ENCODE assay signal across 8 mouse cellular contexts in the genomic region with DNA sequence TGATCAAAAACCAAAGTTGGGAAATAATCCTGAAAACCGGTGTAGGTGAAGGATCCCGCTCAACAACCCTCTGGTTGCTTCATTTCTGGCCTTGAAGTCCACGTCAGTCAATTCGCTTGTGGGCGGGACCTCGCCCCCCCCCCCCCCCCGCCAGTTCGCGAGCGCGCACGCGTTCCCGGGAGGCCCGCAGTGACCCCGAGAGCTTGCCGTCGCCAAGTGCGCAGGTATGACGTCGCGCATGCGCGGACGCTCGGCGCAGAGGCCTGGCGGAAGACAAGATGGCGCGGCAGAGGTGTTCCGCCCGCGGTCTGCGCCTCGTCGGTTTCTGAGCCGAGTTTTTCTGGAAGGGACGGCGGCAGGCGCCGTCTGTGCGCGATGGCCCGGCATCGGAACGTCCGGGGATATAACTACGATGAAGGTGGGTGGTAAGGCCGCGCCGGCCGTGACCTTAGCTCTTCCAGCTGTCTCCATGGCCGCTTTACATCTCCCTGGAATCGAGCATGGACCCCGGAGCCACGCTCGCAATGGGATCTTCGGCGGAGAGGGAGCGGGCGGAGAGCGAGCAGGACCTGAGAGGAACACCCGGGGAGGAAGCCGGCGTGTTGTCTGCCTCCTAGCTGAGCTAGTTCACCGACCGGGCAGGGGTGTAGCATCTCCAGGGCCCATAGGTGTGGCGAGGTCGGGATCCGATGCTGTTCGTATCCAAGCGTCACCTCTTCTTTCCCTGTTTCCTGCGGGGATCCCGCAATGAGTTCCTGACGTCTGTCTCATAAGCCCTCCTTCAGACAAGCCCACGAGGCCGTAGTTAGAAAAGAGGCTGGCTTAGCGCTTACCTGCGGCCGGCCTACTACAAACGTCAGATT. TPM values are rescaled to one million over a fixed set of nuclear protein-coding genes. Genes with fewer than 3 reads are reported as not detected.
DNase-seq lines count a peak whose midpoint lies in the region; ATAC-seq lines count a peak whose summit lies in the region.

Gene Hbs1l, plus strand, starts transcription at position 221 of the 863 bp plus-strand sequence.

- H3K9ac ChIP-seq in lung, embryonic 16.5 days (ENCODE audit: low read length) = peak within 1 kb of the TSS; percentile 92

- peak within 1 kb of the TSS; percentile 71 for H3K27ac ChIP-seq in lung, embryonic 16.5 days (ENCODE audit: low read length)

- H3K9me3 ChIP-seq in lung, embryonic 16.5 days (ENCODE audit: control insufficient read depth, low read length) = no peaks in the 10 kb centered on the region

- H3K4me1 ChIP-seq in lung, embryonic 16.5 days (replicated peaks; ENCODE audit: control insufficient read depth, insufficient read depth, low read length) = peaks cover 13% of the 10 kb centered on the region

- H3K36me3 ChIP-seq in lung, embryonic 16.5 days (ENCODE audit: control insufficient read depth, insufficient read depth, low read length) = peaks cover 6% of the 10 kb centered on the region

- H3K4me3 ChIP-seq in lung, embryonic 16.5 days (ENCODE audit: low read length) = peak within 1 kb of the TSS; percentile 99

- H3K4me2 ChIP-seq in lung, embryonic 16.5 days (ENCODE audit: low read depth, low read length) = peak within 1 kb of the TSS; percentile 62

- 0% methylated on average over 70 of the region's 81 CpGs for WGBS in lung, embryonic 16.5 days

- no peaks in the 10 kb centered on the region for H3K27me3 ChIP-seq in lung, embryonic 16.5 days (ENCODE audit: control insufficient read depth, insufficient read depth, low read depth, low read length)

- ATAC-seq in hematopoietic stem cell, adult 5-6 weeks (replicated peaks in 1 of 2; ENCODE audit: insufficient read depth in 1 of 2, low FRiP score in 2 of 2, low TSS enrichment in 1 of 2, low read depth in 1 of 2, poor library complexity in 2 of 2, severe bottlenecking in 2 of 2) = peak; percentile 86 to 95
- peak; percentile 98 for ATAC-seq in lung, embryonic 16.5 days (ENCODE audit: low read depth)

- DNase-seq in MEL-GATA-1-ER (ENCODE audit: extremely low read depth, low read depth) = peak; percentile 74
- peak; percentile 89 for DNase-seq in cerebellum, adult 8-10 months
- peak; percentile 96 for DNase-seq in forelimb bud, embryonic 11.5 days (ENCODE audit: low read depth, low spot score)
- peak; percentile 62 for DNase-seq in layer of hippocampus, adult 9-10 months (ENCODE audit: low spot score)
- DNase-seq in ovary, postnatal 10 days (ENCODE audit: low spot score) = peak; percentile 70
- peak; percentile 91 to 93 for DNase-seq in thymus, postnatal 10 days (ENCODE audit: low spot score in 2 of 2)

RNA-seq across cellular contexts. Expression of gene Hbs1l, which starts in this region (rescaled TPM):
- total RNA-seq in hematopoietic stem cell, adult 5-6 weeks (2017) = 69.3 and 72.4 TPM in 2 replicates
- 72.1 and 83.5 TPM in 2 replicates for polyA plus RNA-seq in lung, embryonic 16.5 days (2015; fragmentation: Nextera tagmentation; extraction: Ambion mirVana)

Comparison
In these comparisons a context has a peak if more than half of its experiments do, and no peak if none do; other contexts are left out.
1. Peak in every context shown above with its lines: DNase-seq, ATAC-seq, H3K4me3 ChIP-seq and H3K27ac ChIP-seq.